Mouse (Mus musculus) MEL (cell line): Measurements from ENCODE around the gene Ap3m1. TPM values are rescaled to one million over a fixed set of nuclear protein-coding genes. Genes with fewer than 3 reads are reported as not detected.

Experiments
- DNase-seq: peaks from one replicate; pipeline ENCODE4 v3.0.0; 2011; ENCODE audit warnings: low read depth, low spot score
- H3K27ac ChIP-seq: 2 replicates; pipeline ENCODE4 v1.5.1; 2012; ENCODE audit warnings: low read depth, mild to moderate bottlenecking, control low read depth, low read length, moderate library complexity; ENCODE audit not compliant: control insufficient read depth
- H3K27me3 ChIP-seq, 2 experiments: fragments of 150-350 bp in 1 of 2; sonication (generic) in 1 of 2; 2 replicates each; pipeline ENCODE4 v1.6.1; 2012; ENCODE audit warnings: low read length in 2 of 2, mild to moderate bottlenecking in 2 of 2, improper control_type of control experiment in 1 of 2, moderate library complexity in 1 of 2; ENCODE audit not compliant: insufficient read depth in 2 of 2, control insufficient read depth in 1 of 2
- H3K36me3 ChIP-seq, 2 experiments: 2 replicates each; pipeline ENCODE4 v1.6.1; 2012 to 2014; ENCODE audit warnings: low read length in 2 of 2, improper control_type of control experiment in 1 of 2, inconsistent platforms in 1 of 2, mild to moderate bottlenecking in 1 of 2; ENCODE audit not compliant: insufficient read depth in 2 of 2, control insufficient read depth in 1 of 2
- H3K4me1 ChIP-seq, 2 experiments: fragments of 150-350 bp in 1 of 2; sonication (generic) in 1 of 2; 2 replicates each; pipeline ENCODE4 v1.6.1; 2012; ENCODE audit warnings: low read length in 2 of 2, improper control_type of control experiment in 1 of 2, mild to moderate bottlenecking in 1 of 2; ENCODE audit not compliant: insufficient read depth in 2 of 2, control insufficient read depth in 1 of 2
- H3K4me3 ChIP-seq, 2 experiments: fragments of 150-350 bp in 1 of 2; sonication (generic) in 1 of 2; 2 replicates each; pipeline ENCODE4 v1.5.1; 2012; ENCODE audit warnings: low read depth in 2 of 2, low read length in 2 of 2, mild to moderate bottlenecking in 2 of 2, moderate library complexity in 2 of 2, control low read depth in 1 of 2, improper control_type of control experiment in 1 of 2; ENCODE audit not compliant: control insufficient read depth in 1 of 2, insufficient read depth in 1 of 2
- H3K79me2 ChIP-seq: 2 replicates; pipeline ENCODE4 v1.6.1; 2012; ENCODE audit warnings: mild to moderate bottlenecking, low read length, moderate library complexity; ENCODE audit not compliant: control insufficient read depth, poor library complexity, insufficient read depth
- H3K9ac ChIP-seq: 2 replicates; pipeline ENCODE4 v1.6.1; 2012; ENCODE audit warnings: low read depth, mild to moderate bottlenecking, control low read depth, low read length, moderate library complexity; ENCODE audit not compliant: control insufficient read depth, poor library complexity, severe bottlenecking
- H3K9me3 ChIP-seq: fragments of 150-350 bp; sonication (generic); replicated peaks from 2 replicates; pipeline ENCODE4 v1.6.1; 2012; ENCODE audit warnings: mild to moderate bottlenecking, low read length, improper control_type of control experiment, moderate library complexity; ENCODE audit not compliant: insufficient read depth
- BHLHE40 ChIP-seq: IDR thresholded peaks from 2 replicates; pipeline ENCODE4 v1.6.1; 2012; ENCODE audit warnings: low read depth, mild to moderate bottlenecking, inconsistent platforms, low read length, improper control_type of control experiment, borderline replicate concordance
- CHD1 ChIP-seq: IDR thresholded peaks from 2 replicates; pipeline ENCODE4 v1.6.1; 2012; ENCODE audit warnings: low read depth, mild to moderate bottlenecking, inconsistent platforms, low read length, improper control_type of control experiment
- CHD2 ChIP-seq: IDR thresholded peaks from 2 replicates; pipeline ENCODE4 v1.6.1; 2011; ENCODE audit warnings: low read length, improper control_type of control experiment
- CTCF ChIP-seq, 3 experiments: IDR thresholded peaks in 2 of 3; conservative IDR thresholded peaks in 1 of 3; 2 replicates each; pipeline ENCODE4 v1.5.1; 2011 to 2012; ENCODE audit warnings: low read length in 3 of 3, low read depth in 2 of 3, mild to moderate bottlenecking in 2 of 3, improper control_type of control experiment in 1 of 3, inconsistent platforms in 1 of 3, mixed read lengths in 1 of 3, moderate library complexity in 1 of 3; ENCODE audit not compliant: control insufficient read depth in 1 of 3, insufficient read depth in 1 of 3, poor library complexity in 1 of 3, severe bottlenecking in 1 of 3
- ELF1 ChIP-seq: IDR thresholded peaks from 2 replicates; pipeline ENCODE4 v1.6.1; 2014; ENCODE audit warnings: low read depth, mild to moderate bottlenecking, inconsistent platforms, low read length, improper control_type of control experiment, moderate library complexity
- ETS1 ChIP-seq: IDR thresholded peaks from 2 replicates; pipeline ENCODE4 v1.6.1; 2012; ENCODE audit warnings: low read depth, mild to moderate bottlenecking, inconsistent platforms, low read length, improper control_type of control experiment, moderate library complexity
- GATA1 ChIP-seq: IDR thresholded peaks from 2 replicates; pipeline ENCODE4 v1.6.1; 2011; ENCODE audit warnings: low read depth, low read length, improper control_type of control experiment
- JUND ChIP-seq: IDR thresholded peaks from 2 replicates; pipeline ENCODE4 v1.6.1; 2011; ENCODE audit warnings: low read depth, mild to moderate bottlenecking, improper control_type of control experiment, low read length
- MAZ ChIP-seq: IDR thresholded peaks from 2 replicates; pipeline ENCODE4 v1.6.1; 2012; ENCODE audit warnings: low read depth, mild to moderate bottlenecking, inconsistent platforms, low read length, improper control_type of control experiment
- NELFE ChIP-seq: IDR thresholded peaks from 2 replicates; pipeline ENCODE4 v1.6.1; 2011; ENCODE audit warnings: low read depth, low read length, improper control_type of control experiment
- NRF1 ChIP-seq: IDR thresholded peaks from 2 replicates; pipeline ENCODE4 v1.6.1; 2014; ENCODE audit warnings: low read depth, mild to moderate bottlenecking, inconsistent platforms, low read length, improper control_type of control experiment, moderate library complexity; ENCODE audit not compliant: poor library complexity, insufficient read depth, severe bottlenecking
- RAD21 ChIP-seq: IDR thresholded peaks from 2 replicates; pipeline ENCODE4 v1.6.1; 2011; ENCODE audit warnings: mild to moderate bottlenecking, low read depth, low read length, improper control_type of control experiment
- SMC3 ChIP-seq: IDR thresholded peaks from 2 replicates; pipeline ENCODE4 v1.6.1; 2011; ENCODE audit warnings: low read depth, low read length, improper control_type of control experiment
- TAL1 ChIP-seq: IDR thresholded peaks from 2 replicates; pipeline ENCODE4 v1.6.1; 2012; ENCODE audit warnings: mild to moderate bottlenecking, inconsistent platforms, low read length, moderate library complexity, mixed read lengths
- TBP ChIP-seq: IDR thresholded peaks from 2 replicates; pipeline ENCODE4 v1.8.0; 2011; ENCODE audit warnings: low read depth, low read length, improper control_type of control experiment
- TCF12 ChIP-seq: IDR thresholded peaks from 2 replicates; pipeline ENCODE4 v1.6.1; 2014; ENCODE audit warnings: low read depth, mild to moderate bottlenecking, inconsistent platforms, low read length, improper control_type of control experiment, moderate library complexity
- UBTF ChIP-seq: IDR thresholded peaks from 2 replicates; pipeline ENCODE4 v1.6.1; 2012; ENCODE audit warnings: low read depth, mild to moderate bottlenecking, inconsistent platforms, low read length, improper control_type of control experiment, moderate library complexity, borderline replicate concordance; ENCODE audit not compliant: insufficient read depth
- ZC3H11A ChIP-seq: IDR thresholded peaks from 2 replicates; pipeline ENCODE4 v1.6.1; 2012; ENCODE audit warnings: low read depth, mild to moderate bottlenecking, inconsistent platforms, low read length, improper control_type of control experiment
- ZNF384 ChIP-seq: IDR thresholded peaks from 2 replicates; pipeline ENCODE4 v1.6.1; 2012; ENCODE audit warnings: low read depth, mild to moderate bottlenecking, inconsistent platforms, low read length, improper control_type of control experiment
- polyA plus RNA-seq, 2 experiments: library from polyadenylated mRNA; stranded (reverse) in 1 of 2; unstranded in 1 of 2; fragments of >175 nt in 1 of 2; fragments of >200 nt in 1 of 2; gene quantifications; 2 replicates each; pipeline versions ENCODE4 v1.2.1 to v1.2.4; 2012; ENCODE audit warnings: low replicate concordance in 2 of 2, low read depth in 1 of 2; ENCODE audit not compliant: insufficient read length in 2 of 2, insufficient read depth in 1 of 2, missing spikeins in 1 of 2
- total RNA-seq: library from RNA; depleted of rRNA; stranded (reverse); fragments of 300-350 nt; gene quantifications from 2 replicates; pipeline ENCODE4 v1.2.3, GENCODE M21; 2012

Gene Ap3m1
- total and polyA plus RNA-seq, 3 experiments: 31.8 to 47.4 TPM; not detected in 1

- no peak for TF ChIP-seq ZC3H11A
- no peak for TF ChIP-seq ZNF384
- no peak for TF ChIP-seq JUND
- peak; percentile 53; the same call in 1 of the 2 replicates for TF ChIP-seq ELF1
- TF ChIP-seq, all 39 proteins: peak for 7
These were observed 38.1 kb upstream of the Ap3m1 start (continued) for GRCm38 (mm10) chr14:21090400-21090799.

- Histone ChIP-seq H3K36me3 (peaks cover 8 to 33% of the 10 kb centered on the region in 2 experiments), H3K4me1 (peaks cover 10 to 17% of the 10 kb centered on the region in 2 experiments), H3K27me3 (no peaks in the 10 kb centered on the region), H3K79me2 (no peaks in the 10 kb centered on the region; the same call in 1 of the 2 replicates), H3K4me3 (no peak overlapping the region), H3K9me3 (no peaks in the 10 kb centered on the region), H3K9ac (no peak overlapping the region), H3K27ac (no peak overlapping the region)
- DNase-seq: no peak
- 0 out of 2 replicates have a peak, but pooled peaks have one; percentile 14 for TF ChIP-seq GATA1
- TF ChIP-seq ETS1: no peak
These were observed 36.4 kb upstream of the Ap3m1 start for GRCm38 (mm10) chr14:21088731-21089130.

- no peak for DNase-seq
- TF ChIP-seq TBP: no peak
- no peak for TF ChIP-seq CHD1
- no peak for TF ChIP-seq UBTF
- no peak for TF ChIP-seq BHLHE40
- no peak for TF ChIP-seq CTCF (IDR thresholded peaks at IDR 0.05 in 2 of 3, conservative IDR thresholded peaks at IDR 0.05 in 1 of 3; ENCODE audit: control insufficient read depth in 1 of 3, insufficient read depth in 1 of 3, low read depth in 2 of 3, low read length in 3 of 3, poor library complexity in 1 of 3, severe bottlenecking in 1 of 3)
- no peak for TF ChIP-seq NRF1
- TF ChIP-seq TAL1: no peak
- TF ChIP-seq ELF1: no peak
- no peak for TF ChIP-seq SMC3
- no peak for TF ChIP-seq TCF12
- no peak for TF ChIP-seq CHD2
- no peak for TF ChIP-seq NELFE
- no peak for TF ChIP-seq MAZ
- TF ChIP-seq RAD21: no peak
- Histone ChIP-seq H3K27me3 (no peaks in the 10 kb centered on the region), H3K9ac (no peak overlapping the region), H3K4me3 (no peak overlapping the region), H3K4me1 (peaks cover 14 to 17% of the 10 kb centered on the region in 2 experiments), H3K36me3 (peaks cover 0 to 33% of the 10 kb centered on the region in 2 experiments; a peak in 3 of 4 replicates), H3K79me2 (no peaks in the 10 kb centered on the region; the same call in 1 of the 2 replicates), H3K9me3 (no peaks in the 10 kb centered on the region), H3K27ac (no peak overlapping the region)
These were observed 35.2 kb upstream of the Ap3m1 start for GRCm38 (mm10) chr14:21087390-21088060.
